Mouse (Mus musculus) right cerebral cortex, postnatal 14 days (tissue): Measurements from ENCODE around the gene Tfap2a.

ENCODE experiments used
- DNase-seq: peaks from one replicate; pipeline ENCODE4 v3.0.0; 2022

Tfap2a gene

GRCm38 (mm10) chr13:40733542-40734151 is 4.5 kb downstream of the Tfap2a start:
- DNase-seq, result no peak

GRCm38 (mm10) chr13:40732816-40733541 is 5.2 kb downstream of the Tfap2a start:
- DNase-seq, result no peak

- DNase-seq, result no peak
These were observed 6.1 kb downstream of the Tfap2a start for GRCm38 (mm10) chr13:40732085-40732484.

GRCm38 (mm10) chr13:40731179-40731841 is 6.9 kb downstream of the Tfap2a start:
- no peak for DNase-seq

GRCm38 (mm10) chr13:40730651-40731178 is 7.5 kb downstream of the Tfap2a start:
- no peak for DNase-seq

- no peak for DNase-seq
These were observed 8.4 kb downstream of the Tfap2a start for GRCm38 (mm10) chr13:40729592-40730431.

- DNase-seq, result no peak
These were observed 9.1 kb downstream of the Tfap2a start for GRCm38 (mm10) chr13:40729037-40729436.

GRCm38 (mm10) chr13:40728626-40728990 is 9.6 kb downstream of the Tfap2a start:
- DNase-seq, result no peak

- DNase-seq, result no peak
These were observed 10.2 kb downstream of the Tfap2a start for GRCm38 (mm10) chr13:40727731-40728625.

GRCm38 (mm10) chr13:40725924-40726323 is 12.3 kb downstream of the Tfap2a start:
- no peak for DNase-seq

- no peak for DNase-seq
These were observed 14.6 kb downstream of the Tfap2a start for GRCm38 (mm10) chr13:40723598-40723920.

- peak; percentile 88 for DNase-seq
These were observed 15.2 kb downstream of the Tfap2a start for GRCm38 (mm10) chr13:40722741-40723597.

GRCm38 (mm10) chr13:40719741-40720082 is 18.5 kb downstream of the Tfap2a start:
- no peak for DNase-seq

GRCm38 (mm10) chr13:40719066-40719740 is 19.0 kb downstream of the Tfap2a start:
- no peak for DNase-seq

- no peak for DNase-seq
These were observed 21.1 kb downstream of the Tfap2a start for GRCm38 (mm10) chr13:40716771-40717716.

GRCm38 (mm10) chr13:40714531-40714930 is 23.6 kb downstream of the Tfap2a start:
- no peak for DNase-seq

GRCm38 (mm10) chr13:40713681-40714080 is 24.5 kb downstream of the Tfap2a start:
- DNase-seq, result no peak

GRCm38 (mm10) chr13:40713241-40713640 is 24.9 kb downstream of the Tfap2a start:
- no peak for DNase-seq

GRCm38 (mm10) chr13:40712526-40712832 is 25.7 kb downstream of the Tfap2a start:
- DNase-seq, result no peak
